Mouse (Mus musculus): ENCODE measurements at regions not wholly inside any gene's neighbourhood (a gene's known extent, or its start where the extent isn't known, plus 50 kb on each side); places are given as distances from the start of the nearest gene placed in this dataset.

- no peak for DNase-seq
Measured at GRCm38 (mm10) chr5:119235884-119236283, 434.6 kb upstream of the Tbx3 start.

DNA sequence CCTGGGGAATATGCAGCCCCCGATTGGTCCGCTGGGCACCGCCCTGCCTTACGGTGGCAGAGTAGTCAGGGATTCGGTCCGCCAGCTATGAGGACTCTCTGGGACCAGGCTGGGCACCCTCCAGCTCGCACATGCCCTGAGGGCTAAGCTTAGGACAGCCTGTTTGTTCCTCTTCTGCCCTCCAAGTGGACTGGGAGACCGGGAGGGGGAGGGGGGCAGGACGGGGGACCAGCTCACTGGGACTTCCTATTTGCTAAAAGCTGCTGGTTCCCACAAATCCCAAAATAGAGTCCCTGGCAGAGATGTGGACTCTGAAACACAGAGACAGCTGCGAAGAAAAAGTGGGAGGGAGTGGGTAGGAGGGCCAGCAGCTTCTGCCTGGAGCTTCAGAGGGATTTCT lies 423.6 kb upstream of the Tbx3 start:
- DNase-seq: peak; percentile 98

GRCm38 (mm10) chr5:119248626-119249025 lies 421.8 kb upstream of the Tbx3 start:
- peak; percentile 92 for DNase-seq

DNA sequence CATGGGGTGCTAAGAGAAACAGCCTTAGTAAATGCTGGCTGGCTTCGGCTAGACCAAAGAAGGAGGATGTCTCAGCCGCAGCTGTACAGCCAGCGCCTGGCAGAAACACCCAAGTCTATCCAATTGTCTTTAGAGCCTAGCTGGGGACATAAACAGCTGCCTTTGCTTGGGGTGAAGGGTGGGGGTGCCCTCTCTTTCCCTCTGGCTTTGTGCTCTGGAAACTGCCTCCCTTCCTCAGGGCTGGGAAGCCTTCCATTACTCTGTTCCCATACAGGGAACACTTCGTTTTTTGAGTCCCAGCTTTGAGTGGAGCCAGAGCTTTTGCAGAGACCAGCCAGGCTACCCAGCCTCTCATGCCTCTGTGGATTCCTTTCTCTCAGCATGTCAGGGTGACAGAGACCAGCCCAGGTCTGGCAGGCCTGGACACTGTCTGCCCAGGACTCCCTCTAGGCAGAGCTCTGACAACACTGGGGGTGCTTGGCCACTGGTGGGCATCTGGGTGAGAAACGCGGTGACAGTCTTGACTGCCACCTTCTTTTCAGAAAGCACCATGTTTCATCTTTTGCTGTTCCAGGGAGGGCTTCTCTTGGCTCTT lies 421.2 kb upstream of the Tbx3 start:
- DNase-seq: peak; percentile 93

GRCm38 (mm10) chr5:119251311-119252047 lies 419.0 kb upstream of the Tbx3 start:
- no peak for DNase-seq

- no peak for DNase-seq
Measured at GRCm38 (mm10) chr5:119257374-119258120, 412.9 kb upstream of the Tbx3 start.

- DNase-seq: no peak
Measured at GRCm38 (mm10) chr5:119258831-119259230, 411.6 kb upstream of the Tbx3 start.

GRCm38 (mm10) chr5:119265149-119265890 lies 405.1 kb upstream of the Tbx3 start:
- peak; percentile 95 for DNase-seq

GRCm38 (mm10) chr5:119271234-119271852 lies 399.1 kb upstream of the Tbx3 start:
- DNase-seq: no peak

- no peak for DNase-seq
Measured at GRCm38 (mm10) chr5:119273203-119273602, 397.3 kb upstream of the Tbx3 start.

- DNase-seq: no peak
Measured at GRCm38 (mm10) chr5:119273615-119274014, 396.9 kb upstream of the Tbx3 start.

DNA sequence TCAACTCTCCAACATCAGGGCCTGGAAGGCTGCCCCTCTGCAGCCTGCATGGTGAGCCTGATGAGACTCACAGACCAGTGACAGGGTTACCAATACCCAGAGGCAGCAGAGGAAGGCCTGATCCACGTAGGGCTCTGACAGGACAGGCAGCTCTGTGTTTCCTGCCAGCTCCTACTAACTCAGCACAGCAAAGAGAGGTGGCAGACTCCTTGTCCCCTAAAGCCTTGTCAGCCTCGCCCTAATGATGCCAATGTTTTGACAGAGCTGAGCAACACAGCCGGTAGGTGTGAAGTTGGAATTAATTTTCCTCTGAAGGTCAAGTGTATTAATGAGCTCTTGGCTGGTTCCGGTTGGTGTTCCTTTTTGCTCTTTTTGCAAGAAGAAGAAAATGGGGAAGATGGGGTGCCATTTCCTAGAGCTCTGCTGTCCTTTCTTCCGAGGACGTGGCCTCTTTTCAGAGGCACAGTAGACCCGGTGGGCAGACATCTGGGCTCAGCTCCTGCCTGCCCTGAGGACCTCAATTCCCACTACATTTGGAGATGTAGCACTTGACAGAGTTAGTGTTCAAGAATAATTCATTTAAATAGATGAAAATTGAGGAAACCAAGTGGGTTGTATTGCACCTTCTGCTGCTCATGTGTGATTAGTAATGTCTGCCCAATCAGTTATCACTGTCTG lies 395.5 kb upstream of the Tbx3 start:
- no peak for DNase-seq

DNA sequence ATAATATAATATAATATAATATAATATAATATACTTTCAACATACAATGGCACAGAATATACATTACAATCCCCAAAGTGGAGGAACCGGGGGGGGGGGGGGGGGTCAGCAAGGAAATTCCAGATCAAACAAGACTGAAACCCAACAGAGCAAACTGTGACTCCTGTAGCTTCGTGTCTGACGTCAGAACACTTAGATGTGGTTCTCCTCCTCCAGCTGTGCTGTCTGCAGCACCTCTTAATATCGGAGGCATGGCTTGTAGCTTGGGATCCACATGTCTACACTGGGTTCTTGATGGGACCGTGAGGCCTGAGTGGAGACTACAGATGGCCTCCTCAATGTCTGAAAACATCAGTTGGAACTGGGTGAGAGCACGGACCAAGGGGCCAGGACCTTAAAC lies 390.3 kb upstream of the Tbx3 start:
- no peak for DNase-seq

GRCm38 (mm10) chr5:119289808-119290207 lies 380.7 kb upstream of the Tbx3 start:
- DNase-seq: no peak

DNA sequence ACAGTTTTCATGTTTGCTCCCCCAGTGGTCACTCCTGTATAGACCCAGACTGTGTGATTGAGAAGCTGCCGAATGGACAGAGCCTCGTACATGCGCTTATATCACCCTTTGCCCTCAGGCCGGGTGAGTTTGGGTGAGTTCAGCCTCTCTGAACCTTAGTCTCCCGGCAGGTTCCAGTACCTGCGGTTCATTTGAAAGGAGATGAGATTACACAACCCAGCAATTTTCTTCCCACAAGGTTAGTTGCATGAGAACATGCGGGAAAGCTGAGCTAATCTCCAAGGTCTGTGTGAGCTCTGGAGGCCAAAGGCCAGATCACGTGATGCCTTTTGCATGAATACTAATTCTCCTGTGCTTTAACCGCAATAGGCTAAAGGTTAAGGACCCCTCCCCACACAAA lies 378.1 kb upstream of the Tbx3 start:
- no peak for DNase-seq

DNA sequence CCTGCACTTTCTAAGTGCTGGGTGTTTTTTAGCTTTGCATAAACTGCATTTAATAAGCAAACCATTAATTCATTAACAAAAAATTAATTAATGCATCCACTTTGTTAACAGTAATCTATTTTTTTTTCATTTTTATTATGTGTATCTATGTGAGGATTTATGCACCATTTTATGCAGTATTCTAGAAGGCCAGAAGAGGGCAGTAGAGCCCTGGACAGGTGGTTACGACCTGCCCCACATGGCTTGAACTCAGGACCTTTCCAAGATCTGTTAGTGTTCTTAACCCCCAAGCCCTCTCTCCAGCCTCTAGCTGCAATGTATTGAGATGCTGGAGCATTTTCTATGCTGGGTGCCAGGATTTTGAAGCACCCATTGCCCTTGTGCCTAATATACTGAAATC lies 377.6 kb upstream of the Tbx3 start:
- DNase-seq: no peak

DNA sequence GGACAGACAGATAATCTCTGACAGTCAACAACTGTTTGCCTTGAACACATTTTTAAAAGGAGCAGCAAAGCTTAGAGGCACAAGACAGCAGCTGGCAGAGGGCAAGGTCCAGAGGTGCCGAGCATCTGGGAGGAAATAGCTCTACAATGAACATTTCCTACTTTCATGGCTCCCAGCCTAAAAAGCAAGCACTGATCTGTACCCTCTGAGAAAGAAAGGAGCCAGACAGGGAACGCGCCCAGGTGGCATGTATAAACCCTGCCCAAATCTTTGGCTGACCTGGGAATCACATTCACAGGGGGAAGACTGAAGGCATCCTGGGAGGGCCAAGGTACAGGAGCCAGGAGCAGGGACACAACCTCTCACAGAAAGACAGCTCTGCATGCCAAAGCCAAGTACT lies 371.2 kb upstream of the Tbx3 start:
- DNase-seq: no peak

GRCm38 (mm10) chr5:119300106-119300505 lies 370.4 kb upstream of the Tbx3 start:
- peak; percentile 83 for DNase-seq

- DNase-seq: no peak
Measured at GRCm38 (mm10) chr5:119301539-119301938, 368.9 kb upstream of the Tbx3 start.

GRCm38 (mm10) chr5:119304721-119305120 lies 365.7 kb upstream of the Tbx3 start:
- DNase-seq: no peak

DNA sequence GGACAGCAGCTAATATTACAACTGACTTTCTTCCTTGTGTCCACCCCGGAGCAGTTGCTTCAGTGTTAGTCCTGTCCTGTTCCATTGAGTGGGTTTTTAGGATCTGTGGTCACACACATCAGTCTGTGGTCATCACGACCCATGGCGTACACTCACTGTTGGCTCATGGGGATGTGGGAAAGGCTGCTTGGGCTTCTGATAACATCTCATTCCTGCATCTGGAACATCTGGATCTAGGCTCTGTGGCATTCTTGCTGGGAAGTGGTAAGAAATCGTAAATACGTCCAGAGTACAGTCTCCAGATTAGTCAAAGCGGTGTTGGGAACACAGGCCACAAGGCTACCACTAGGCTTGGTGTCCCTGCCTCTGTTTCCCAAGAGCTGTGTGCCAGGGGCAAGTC lies 362.7 kb upstream of the Tbx3 start:
- no peak for DNase-seq
